Mouse (Mus musculus) urinary bladder, postnatal 25 days (tissue): ENCODE data around the gene Il17ra.

Experiments used
- DNase-seq: peaks from one replicate; pipeline ENCODE4 v3.0.0; 2022; ENCODE audit warnings: low spot score

The Il17ra gene

DNA sequence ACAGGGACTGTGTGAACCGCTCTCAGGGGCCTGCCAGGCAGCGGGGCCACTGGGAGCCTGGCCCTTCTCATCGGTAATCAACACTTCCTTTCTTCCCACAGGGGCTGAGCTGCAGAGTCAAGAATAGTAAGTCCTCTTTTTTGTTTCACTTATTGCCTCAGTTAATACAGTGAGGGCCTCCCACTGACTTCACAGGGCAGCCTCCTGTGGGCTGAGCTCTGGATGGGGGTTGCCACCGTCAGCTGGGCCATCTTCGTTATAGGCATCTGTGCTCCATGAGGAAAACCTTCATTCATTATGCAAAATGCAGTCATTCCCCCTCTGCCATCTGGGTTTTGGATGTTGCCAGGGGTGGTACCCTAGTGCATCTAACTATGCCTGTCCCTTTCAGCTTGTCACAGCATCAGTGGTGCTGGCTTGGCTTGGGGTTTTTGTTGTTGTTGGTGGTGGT, 9.0 kb downstream of the Il17ra start:
- DNase-seq = no peak

DNA sequence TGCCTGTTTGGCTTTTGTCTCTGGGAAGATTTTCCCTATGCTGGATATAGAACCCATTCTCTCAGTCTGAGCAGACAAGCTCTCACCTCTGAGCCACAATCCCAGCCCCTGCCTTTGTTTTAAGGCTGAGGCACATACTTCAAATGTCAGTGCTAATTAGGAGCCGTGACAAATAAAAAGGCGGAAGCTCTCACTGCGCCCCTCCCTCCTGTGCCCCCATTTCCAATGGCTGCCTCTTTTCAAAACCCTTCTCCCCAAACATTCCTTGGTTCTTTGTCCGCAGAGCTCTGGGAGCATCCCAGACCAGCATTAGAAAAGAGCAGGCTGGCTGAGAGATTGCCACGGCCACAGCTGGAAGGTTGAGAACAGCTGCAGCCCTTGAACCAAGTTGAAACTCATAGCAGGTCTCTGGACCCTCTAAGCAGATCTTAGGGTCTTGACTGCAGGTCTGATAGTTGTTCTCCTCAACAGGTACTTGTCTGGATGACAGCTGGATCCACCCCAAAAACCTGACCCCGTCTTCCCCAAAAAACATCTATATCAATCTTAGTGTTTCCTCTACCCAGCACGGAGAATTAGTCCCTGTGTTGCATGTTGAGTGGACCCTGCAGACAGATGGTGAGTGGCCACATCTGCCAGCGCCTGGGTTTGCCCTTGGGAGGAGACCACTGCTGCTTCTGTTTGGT, 9.6 kb downstream of the Il17ra start:
- no peak for DNase-seq

- no peak for DNase-seq
Measured at GRCm38 (mm10) chr6:120473427-120473826, 10.4 kb downstream of the Il17ra start.

- no peak for DNase-seq
Measured at GRCm38 (mm10) chr6:120475288-120475687, 12.2 kb downstream of the Il17ra start.

DNA sequence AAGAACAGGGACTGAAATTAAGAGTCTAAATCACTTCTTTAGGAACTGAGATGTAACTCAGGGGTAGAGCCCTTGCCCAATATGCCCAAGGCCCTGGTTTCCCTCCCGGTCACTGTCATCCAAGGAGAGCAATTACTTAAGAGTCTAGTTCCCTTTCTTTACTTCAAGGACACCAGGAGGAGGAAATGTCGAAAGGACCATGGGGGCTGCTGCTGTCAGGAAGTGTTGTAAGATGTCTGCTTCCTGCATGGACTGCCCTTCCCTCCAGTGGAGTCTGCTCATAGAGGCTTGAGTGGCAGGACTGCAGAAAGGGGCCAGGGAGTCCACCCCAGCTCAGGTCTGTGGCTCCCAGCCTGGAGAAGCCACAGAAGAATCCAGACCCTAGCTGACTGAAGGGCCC, 16.3 kb downstream of the Il17ra start:
- DNase-seq = no peak

- DNase-seq = no peak
Measured at GRCm38 (mm10) chr6:120480361-120480760, 17.3 kb downstream of the Il17ra start.

DNA sequence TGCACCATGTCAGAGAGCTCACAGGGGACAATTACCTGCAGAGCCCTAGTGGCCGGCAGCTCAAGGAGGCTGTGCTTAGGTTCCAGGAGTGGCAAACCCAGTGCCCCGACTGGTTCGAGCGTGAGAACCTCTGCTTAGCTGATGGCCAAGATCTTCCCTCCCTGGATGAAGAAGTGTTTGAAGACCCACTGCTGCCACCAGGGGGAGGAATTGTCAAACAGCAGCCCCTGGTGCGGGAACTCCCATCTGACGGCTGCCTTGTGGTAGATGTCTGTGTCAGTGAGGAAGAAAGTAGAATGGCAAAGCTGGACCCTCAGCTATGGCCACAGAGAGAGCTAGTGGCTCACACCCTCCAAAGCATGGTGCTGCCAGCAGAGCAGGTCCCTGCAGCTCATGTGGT, 18.5 kb downstream of the Il17ra start:
- DNase-seq = no peak

DNA sequence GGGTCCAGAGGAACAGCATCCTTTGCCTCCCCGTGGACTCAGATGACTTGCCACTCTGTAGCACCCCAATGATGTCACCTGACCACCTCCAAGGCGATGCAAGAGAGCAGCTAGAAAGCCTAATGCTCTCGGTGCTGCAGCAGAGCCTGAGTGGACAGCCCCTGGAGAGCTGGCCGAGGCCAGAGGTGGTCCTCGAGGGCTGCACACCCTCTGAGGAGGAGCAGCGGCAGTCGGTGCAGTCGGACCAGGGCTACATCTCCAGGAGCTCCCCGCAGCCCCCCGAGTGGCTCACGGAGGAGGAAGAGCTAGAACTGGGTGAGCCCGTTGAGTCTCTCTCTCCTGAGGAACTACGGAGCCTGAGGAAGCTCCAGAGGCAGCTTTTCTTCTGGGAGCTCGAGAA, 19.0 kb downstream of the Il17ra start:
- no peak for DNase-seq

GRCm38 (mm10) chr6:120482756-120483155, 19.7 kb downstream of the Il17ra start:
- DNase-seq = no peak

DNA sequence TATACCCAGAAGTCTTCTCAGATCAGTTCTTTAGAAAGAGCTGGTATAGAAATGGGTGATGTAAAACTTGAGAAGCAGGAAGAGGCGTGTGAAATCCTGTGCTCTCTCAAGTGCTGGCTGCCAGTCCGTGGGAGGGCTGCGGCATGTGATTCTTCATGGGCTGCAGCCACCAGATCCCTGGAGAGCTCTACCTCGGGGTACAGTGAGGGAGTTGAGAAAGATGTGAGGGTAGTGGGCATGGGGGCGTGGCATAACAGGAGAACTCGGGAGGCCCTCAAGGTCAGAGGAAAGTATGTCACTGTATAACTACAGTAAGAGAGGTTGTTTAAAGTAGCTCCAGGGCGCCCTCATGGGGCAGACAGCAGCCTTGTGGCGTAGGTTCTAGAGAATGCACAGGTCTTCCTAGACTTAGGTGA, 20.2 kb downstream of the Il17ra start:
- DNase-seq = no peak

- DNase-seq = no peak
Measured at GRCm38 (mm10) chr6:120485038-120485437, 22.0 kb downstream of the Il17ra start.

- DNase-seq = no peak
Measured at GRCm38 (mm10) chr6:120486051-120486510, 23.0 kb downstream of the Il17ra start.

- no peak for DNase-seq
Measured at GRCm38 (mm10) chr6:120488647-120489046, 25.6 kb downstream of the Il17ra start.

DNA sequence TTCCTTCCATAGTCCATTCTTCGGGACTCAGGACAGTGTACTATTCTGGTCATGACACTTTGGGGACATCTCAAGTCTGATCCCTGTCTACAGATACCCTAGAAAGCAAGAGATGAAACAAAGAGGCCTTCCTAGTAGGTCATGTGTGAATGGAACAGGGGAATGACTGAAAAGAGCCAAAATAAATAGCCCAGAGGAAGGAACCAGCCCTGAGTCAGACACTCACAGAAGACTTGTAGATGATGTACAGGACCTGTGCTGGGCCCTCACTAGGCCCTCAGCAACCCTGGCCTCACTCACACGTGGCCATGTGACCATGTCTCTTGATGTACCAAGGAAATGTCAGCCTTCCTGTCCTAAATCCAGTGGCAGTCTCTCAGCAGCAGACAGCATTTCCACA, 26.4 kb downstream of the Il17ra start:
- DNase-seq = no peak

DNA sequence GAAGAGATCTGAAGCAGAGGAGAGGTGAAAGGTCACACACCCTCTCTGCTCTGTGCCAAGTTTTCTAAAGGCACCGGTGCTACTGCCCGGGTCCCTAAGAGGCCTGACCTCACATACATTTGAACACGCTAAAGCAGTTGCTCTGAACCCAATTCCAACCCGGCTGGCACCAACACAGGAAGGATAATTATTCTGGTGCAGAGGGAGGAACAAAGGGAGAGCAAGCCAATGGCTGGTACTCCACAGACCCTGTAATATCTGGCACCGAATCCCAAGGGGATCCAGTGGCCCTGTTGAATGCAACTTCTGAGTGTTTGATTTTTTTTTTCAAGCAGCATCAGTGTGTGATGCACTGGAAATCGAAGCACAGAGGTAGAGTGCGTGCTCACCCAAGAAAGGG, 28.0 kb downstream of the Il17ra start:
- DNase-seq = no peak

DNA sequence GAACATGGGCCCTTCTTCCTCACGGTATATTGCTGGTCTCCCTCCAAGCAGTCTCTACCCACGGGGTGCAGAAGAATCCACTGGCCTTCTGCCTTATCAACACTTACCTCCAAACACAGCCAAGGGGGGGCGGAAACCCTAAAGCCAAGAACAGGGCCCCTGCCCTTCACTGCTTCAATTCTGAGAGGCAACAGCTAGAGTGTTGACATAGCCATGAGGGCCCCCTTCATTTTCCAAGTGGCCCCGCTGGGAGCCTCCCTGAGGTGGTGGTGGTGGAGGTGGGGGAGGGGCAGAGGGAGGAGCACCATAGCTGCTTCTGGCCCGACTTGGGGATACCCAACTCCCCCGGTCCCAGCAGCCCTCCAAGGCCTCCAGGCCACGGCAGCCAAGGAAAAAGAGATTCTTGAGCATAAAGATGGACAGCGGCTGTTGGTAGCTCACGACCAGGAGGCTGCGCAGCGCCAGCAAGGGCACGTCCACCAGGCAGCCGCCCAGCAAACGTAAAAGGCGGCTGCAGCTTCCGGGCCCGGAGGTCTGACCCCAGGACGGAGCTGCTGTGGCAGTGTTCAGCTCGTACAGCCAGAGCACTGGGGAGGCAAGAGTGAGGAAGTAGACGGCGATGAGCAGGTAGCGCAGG, 28.9 kb downstream of the Il17ra start:
- no peak for DNase-seq

DNA sequence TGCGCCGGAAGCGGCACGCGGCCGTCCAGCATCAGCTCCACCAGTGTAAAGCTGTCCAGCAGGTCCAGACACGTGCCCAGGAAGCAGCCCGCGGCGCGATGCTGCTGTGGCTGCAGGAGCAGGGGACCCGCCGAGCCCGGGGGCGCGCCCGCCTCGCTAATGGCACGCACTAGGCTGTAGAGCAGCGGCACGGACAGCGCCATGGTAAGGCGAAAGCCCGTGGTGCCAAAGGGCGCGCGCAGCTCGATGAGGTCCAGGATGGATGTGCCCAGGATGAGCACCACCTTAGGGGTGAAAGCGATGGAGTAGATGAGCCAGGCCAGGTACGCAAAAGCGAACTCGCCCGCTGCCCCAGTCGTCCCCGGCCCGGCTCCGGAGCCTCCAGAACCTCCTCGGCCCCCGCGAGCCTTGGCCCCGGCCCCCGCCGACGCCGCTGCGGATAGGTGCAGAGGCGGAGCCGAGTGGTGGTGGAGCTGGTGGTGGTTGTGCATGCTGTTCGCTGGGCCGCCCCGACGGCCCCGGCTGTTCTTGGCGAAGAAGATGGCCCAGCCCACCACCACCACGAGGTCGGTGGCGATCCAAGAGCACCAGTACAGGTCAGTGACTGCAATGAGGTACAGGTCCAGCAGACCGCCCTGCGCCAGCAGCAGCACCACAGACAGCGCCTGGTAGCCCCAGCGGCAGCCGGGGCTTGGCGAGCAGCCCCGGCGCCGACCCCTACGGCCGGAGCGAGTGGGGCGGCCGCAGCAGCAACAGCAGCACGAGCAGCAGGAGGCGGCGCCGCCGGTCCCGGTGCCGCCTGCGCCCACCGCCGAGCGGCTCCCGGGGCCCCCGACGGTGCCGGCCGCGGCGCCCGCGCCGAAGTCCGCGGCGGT, 29.7 kb downstream of the Il17ra start:
- no peak for DNase-seq

GRCm38 (mm10) chr6:120493374-120494181, 30.5 kb downstream of the Il17ra start, which contains the start of gene Tmem121b:
TSS of gene Tmem121b (minus strand) at chr6:120493807.
- no peak for DNase-seq

- no peak for DNase-seq
Measured at GRCm38 (mm10) chr6:120496544-120496943, 33.5 kb downstream of the Il17ra start.

DNA sequence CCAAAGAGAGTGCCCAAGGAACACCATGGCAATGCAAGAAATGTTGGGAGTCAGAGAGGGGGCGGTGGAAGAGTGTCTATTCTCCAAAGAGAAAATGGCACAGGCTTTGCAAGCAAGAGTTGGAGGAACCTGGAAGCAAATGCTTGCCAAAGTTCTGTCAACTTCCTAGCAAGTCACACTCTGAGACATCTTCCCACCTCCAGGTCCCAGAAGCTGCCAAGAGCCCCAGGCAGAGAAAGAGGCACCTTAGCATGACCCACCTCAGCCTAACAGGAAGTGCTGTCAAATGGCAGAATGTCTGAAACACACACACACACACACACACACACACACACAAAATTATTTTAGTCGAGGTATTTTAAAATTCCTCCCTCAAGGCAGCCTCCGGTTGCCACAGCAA, 41.0 kb downstream of the Il17ra start:
- DNase-seq = no peak

DNA sequence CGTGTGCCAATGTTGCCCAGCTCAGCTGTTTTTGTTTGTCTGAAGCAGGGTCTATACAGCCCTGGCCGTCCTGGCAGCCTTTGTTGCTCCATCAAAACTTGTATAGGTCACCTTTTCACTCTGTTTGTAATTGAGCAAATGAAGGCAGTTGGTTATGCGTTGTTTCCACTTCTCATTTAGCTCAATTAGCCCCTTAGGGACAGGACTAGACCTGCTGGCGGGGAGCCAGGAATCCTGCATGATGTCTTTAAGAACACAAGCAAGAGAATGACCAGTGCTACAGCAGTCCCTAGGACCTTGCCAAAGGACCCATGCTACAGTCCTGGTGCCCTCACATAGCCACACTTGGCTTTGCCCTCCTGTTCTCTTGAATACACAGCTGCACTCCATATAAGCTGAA, 42.5 kb downstream of the Il17ra start:
- no peak for DNase-seq

DNA sequence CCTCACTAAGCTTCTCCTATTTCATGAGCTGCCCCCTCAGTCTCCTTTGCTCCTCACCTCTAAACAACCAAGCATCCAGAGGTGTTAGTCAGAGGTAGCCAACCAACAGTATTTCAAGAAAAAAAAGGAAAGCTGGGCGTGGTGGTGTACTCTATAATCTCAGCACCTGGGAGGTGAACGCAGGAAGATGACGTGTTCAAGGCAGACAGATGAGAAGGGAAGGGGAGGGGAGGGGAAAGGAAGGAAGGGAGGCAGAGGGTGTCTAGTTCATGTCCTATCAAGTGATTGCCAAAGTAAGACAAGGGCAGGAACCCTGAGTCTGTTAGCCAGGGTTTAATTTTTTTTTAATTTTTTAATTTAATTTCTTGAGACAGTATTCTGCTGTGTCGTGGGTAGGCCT, 45.6 kb downstream of the Il17ra start:
- DNase-seq = no peak
